Mouse (Mus musculus): Measurements from ENCODE around the gene Cfap161. TPM values are rescaled to one million over a fixed set of nuclear protein-coding genes. Genes with fewer than 3 reads are reported as not detected.

The Cfap161 gene
- polyA plus RNA-seq, 1 experiment: 0.08 TPM

DNA sequence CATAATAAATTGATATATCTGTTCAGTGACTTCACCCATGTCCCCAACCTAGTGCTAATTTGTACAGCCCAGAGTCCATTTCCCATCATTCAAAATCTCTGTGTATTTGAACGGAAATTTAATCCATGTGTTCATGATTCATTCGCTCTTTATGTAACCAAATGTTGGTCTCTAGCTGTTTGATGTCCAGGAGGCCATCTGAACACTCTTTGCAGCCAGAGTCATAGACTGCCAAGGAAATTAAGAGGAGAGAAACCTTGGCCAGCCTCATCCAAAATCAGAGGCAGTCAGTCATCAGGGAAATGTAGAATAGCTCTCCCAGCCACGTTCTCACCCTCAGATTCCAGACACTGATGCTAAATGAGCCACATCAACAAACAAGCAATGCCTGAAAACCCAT is 31.0 kb downstream of the Cfap161 start:
- TF ChIP-seq POLR2AphosphoS2 (IDR thresholded peaks at IDR 0.05; ENCODE audit: insufficient read length, low read depth) (no peak), TCF3 (IDR thresholded peaks at IDR 0.05; ENCODE audit: insufficient read length, low read depth) (no peak), SRF (IDR thresholded peaks at IDR 0.05; ENCODE audit: control insufficient read depth, insufficient read length, low read depth) (no peak), CEBPB (IDR thresholded peaks at IDR 0.05; ENCODE audit: insufficient read depth, poor library complexity, severe bottlenecking) (no peak), MYOD1 (IDR thresholded peaks at IDR 0.05; ENCODE audit: control insufficient read depth in 1 of 3, insufficient read length in 2 of 3, low read depth in 2 of 3) (no peak), TCF12 (IDR thresholded peaks at IDR 0.05; ENCODE audit: insufficient read depth, poor library complexity, severe bottlenecking) (no peak), MAX (IDR thresholded peaks at IDR 0.05; ENCODE audit: low read depth) (no peak), POLR2A (IDR thresholded peaks at IDR 0.05; ENCODE audit: insufficient read length, low read depth) (no peak), MYOG (IDR thresholded peaks at IDR 0.05; ENCODE audit: control insufficient read depth in 1 of 3, insufficient read depth in 1 of 3, insufficient read length in 2 of 3, low read depth in 2 of 3) (no peak), USF1 (IDR thresholded peaks at IDR 0.05; ENCODE audit: low read depth) (no peak), REST (IDR thresholded peaks at IDR 0.05; ENCODE audit: insufficient read depth, insufficient read length) (no peak), E2F4 (IDR thresholded peaks at IDR 0.05; ENCODE audit: insufficient read depth) (no peak)

DNA sequence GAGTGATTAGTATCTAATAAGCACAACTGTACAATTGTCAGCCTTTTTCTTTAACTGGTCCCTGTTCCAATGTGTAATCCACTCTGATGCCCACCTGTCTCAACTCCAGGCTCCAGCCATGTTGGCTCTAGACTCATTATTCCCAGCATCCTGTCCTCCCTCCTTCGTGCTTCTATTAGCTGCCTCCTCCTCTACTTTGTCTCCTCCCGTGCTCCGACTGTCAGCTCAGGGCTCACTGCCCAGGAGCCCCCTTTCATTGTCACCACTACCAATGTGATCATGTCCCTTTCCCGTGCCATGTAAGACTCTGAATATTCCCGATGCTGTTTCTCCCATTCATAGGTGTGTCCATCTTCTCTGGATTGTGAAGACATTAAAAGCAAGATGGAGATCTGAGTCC is 32.3 kb downstream of the Cfap161 start:
- H3K79me2 ChIP-seq (ENCODE audit: control insufficient read depth, insufficient read depth): no peaks in the 10 kb centered on the region
- H3K4me2 ChIP-seq (ENCODE audit: low read depth): no peak overlapping the region
- no peak overlapping the region for H3ac ChIP-seq (ENCODE audit: control insufficient read depth, insufficient read length)
- no peaks in the 10 kb centered on the region for H3K36me3 ChIP-seq (ENCODE audit: control insufficient read depth, insufficient read depth)
- H3K27me3 ChIP-seq (ENCODE audit: control insufficient read depth, insufficient read depth, insufficient read length): no peaks in the 10 kb centered on the region
- TF ChIP-seq CEBPB (IDR thresholded peaks at IDR 0.05; ENCODE audit: insufficient read depth, poor library complexity, severe bottlenecking): no peak
- H3K4me3 ChIP-seq: no peak overlapping the region

More for the DNA sequence above, 31.0 kb downstream of the Cfap161 start:
- H3ac ChIP-seq (ENCODE audit: control insufficient read depth, insufficient read length): no peak overlapping the region
- H3K4me3 ChIP-seq: no peak overlapping the region
- no peak overlapping the region for H3K4me2 ChIP-seq (ENCODE audit: low read depth)
- no peaks in the 10 kb centered on the region for H3K79me2 ChIP-seq (ENCODE audit: control insufficient read depth, insufficient read depth)
- no peaks in the 10 kb centered on the region for H3K36me3 ChIP-seq (ENCODE audit: control insufficient read depth, insufficient read depth)
- H3K27me3 ChIP-seq (ENCODE audit: control insufficient read depth, insufficient read depth, insufficient read length): no peaks in the 10 kb centered on the region

DNA sequence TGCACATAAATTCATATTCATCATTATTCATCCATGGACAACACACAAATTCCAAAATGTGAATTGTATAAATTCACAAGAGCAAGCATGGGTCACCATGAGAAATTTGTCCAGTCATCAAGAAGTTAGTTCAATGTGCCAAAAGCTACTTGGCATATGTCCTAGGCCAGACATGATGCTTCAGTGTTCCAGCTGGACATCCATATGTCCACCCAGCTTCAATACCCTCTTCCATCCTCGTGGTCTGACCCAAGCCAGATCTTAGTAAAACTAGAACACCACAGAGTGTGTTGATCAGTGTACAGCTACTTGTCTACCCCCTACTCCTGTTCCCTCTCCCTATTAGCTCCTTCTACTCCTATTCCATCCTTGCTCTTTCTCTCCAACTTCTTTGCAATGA is 43.6 kb downstream of the Cfap161 start:
- Histone ChIP-seq H3K4me2 (ENCODE audit: low read depth) (no peak overlapping the region), H3K27me3 (ENCODE audit: control insufficient read depth, insufficient read depth, insufficient read length) (no peaks in the 10 kb centered on the region), H3K36me3 (ENCODE audit: control insufficient read depth, insufficient read depth) (no peaks in the 10 kb centered on the region), H3K79me2 (ENCODE audit: control insufficient read depth, insufficient read depth) (no peaks in the 10 kb centered on the region), H3ac (ENCODE audit: control insufficient read depth, insufficient read length) (no peak overlapping the region), H3K4me3 (no peak overlapping the region)
- no peak for TF ChIP-seq TCF3 (IDR thresholded peaks at IDR 0.05; ENCODE audit: insufficient read length, low read depth)

DNA sequence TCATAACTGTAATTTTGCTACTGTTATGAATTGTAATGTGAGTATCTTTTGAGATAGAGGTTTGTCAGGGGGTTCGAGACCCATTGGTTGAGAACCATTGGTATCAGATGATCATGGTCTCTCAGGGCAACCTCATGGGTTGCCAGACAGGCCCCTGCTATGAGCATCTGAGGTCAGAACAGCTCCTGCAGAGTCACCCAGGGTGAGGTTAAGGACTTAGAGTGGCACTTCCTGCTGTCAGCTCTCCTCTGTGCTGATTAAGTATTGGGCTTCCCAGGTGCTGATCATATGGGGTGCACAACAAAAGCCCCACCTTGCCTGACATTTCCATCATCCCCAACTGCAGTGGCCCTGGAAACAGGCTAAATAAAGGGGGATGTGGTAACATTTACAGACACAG is 46.3 kb downstream of the Cfap161 start:
- Histone ChIP-seq H3K79me2 (ENCODE audit: control insufficient read depth, insufficient read depth) (no peaks in the 10 kb centered on the region), H3K27me3 (ENCODE audit: control insufficient read depth, insufficient read depth, insufficient read length) (no peaks in the 10 kb centered on the region), H3K4me3 (no peak overlapping the region), H3ac (ENCODE audit: control insufficient read depth, insufficient read length) (no peak overlapping the region), H3K36me3 (ENCODE audit: control insufficient read depth, insufficient read depth) (no peaks in the 10 kb centered on the region), H3K4me2 (ENCODE audit: low read depth) (no peak overlapping the region)
- no peak for TF ChIP-seq E2F4 (IDR thresholded peaks at IDR 0.05; ENCODE audit: insufficient read depth)

DNA sequence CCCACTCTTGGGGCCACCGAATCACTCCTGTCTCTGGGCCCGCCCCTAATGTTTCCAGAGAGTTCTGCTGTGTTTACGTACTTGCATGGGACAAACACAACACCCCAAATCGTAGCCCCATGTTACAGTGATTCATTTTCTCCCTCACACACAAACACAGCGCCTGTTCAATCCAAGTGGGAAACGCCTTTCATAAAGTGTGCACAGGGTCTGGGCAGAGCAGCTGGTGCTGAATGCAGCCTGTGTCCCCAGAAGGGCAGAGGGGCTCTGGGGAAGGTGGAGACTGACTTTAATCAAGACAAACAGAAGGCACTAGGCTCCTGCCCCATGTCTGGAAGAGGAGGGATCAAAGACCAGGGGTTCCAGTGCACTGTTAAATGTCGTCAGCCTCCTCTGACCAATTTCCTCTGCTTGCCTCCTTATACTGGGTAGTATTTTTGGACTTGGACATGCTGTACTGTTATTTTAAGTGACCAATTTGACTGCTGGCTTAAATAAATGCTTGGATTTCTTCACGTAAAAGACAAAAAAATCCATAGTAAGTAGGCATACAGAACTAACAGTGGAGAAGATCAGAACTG is 48.5 kb downstream of the Cfap161 start:
- H3K79me2 ChIP-seq (ENCODE audit: control insufficient read depth, insufficient read depth): no peaks in the 10 kb centered on the region
- no peak overlapping the region for H3K4me3 ChIP-seq
- H3K27me3 ChIP-seq (ENCODE audit: control insufficient read depth, insufficient read depth, insufficient read length): no peaks in the 10 kb centered on the region
- no peak overlapping the region for H3ac ChIP-seq (ENCODE audit: control insufficient read depth, insufficient read length)
- no peak overlapping the region for H3K4me2 ChIP-seq (ENCODE audit: low read depth)
- TF ChIP-seq REST (IDR thresholded peaks at IDR 0.05; ENCODE audit: insufficient read depth, insufficient read length): no peak
- H3K36me3 ChIP-seq (ENCODE audit: control insufficient read depth, insufficient read depth): no peaks in the 10 kb centered on the region

DNA sequence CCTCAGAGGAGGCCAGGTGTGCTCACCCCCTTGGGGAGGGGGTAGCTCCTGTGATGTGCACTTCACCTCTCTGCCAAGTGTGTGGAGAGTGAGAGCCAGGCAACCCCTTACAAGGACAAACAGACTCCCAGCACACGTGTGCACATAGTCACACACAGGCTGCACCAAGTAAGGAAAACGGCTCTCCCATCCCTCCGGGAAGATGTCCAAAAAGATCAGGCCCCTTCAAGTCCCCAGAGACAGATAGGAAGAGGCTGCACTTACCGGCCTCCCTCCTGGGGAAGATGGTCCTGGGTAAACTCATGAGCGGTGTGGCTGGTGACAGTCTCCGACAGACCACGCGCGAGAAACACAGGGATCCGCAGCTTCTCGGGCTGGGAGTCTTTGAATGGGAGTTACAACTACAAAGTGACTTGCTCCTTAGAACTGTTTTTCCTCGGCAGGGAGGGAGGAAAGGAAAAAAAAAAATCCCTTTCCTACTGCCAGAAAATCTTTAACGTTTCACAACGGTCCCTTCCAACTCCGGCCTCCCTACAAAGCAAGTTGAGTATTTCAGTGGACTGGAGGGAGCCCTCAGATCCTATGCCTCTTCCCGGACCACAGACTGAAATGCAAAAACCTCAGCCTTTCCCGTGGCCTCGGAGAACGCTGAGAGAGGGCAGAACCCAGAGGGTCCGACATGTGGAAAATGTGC is 49.1 kb downstream of the Cfap161 start, which contains the start of gene Il16:
TSS of gene Il16 (minus strand) at position 314 of the 694 bp plus-strand sequence.
- Histone ChIP-seq H3ac (ENCODE audit: control insufficient read depth, insufficient read length) (no peak within 1 kb of the TSS), H3K4me3 (no peak within 1 kb of the TSS), H3K36me3 (ENCODE audit: control insufficient read depth, insufficient read depth) (no peaks in the 10 kb centered on the region), H3K79me2 (ENCODE audit: control insufficient read depth, insufficient read depth) (no peaks in the 10 kb centered on the region), H3K27me3 (ENCODE audit: control insufficient read depth, insufficient read depth, insufficient read length) (no peaks in the 10 kb centered on the region), H3K4me2 (ENCODE audit: low read depth) (no peak within 1 kb of the TSS)
- TF ChIP-seq REST (IDR thresholded peaks at IDR 0.05; ENCODE audit: insufficient read depth, insufficient read length): no peak
- no peak for TF ChIP-seq POLR2AphosphoS2 (IDR thresholded peaks at IDR 0.05; ENCODE audit: insufficient read length, low read depth)
- TF ChIP-seq USF1 (IDR thresholded peaks at IDR 0.05; ENCODE audit: low read depth): no peak
- TF ChIP-seq TCF12 (IDR thresholded peaks at IDR 0.05; ENCODE audit: insufficient read depth, poor library complexity, severe bottlenecking): no peak
- TF ChIP-seq SRF (IDR thresholded peaks at IDR 0.05; ENCODE audit: control insufficient read depth, insufficient read length, low read depth): no peak
- no peak for TF ChIP-seq MYOG (IDR thresholded peaks at IDR 0.05; ENCODE audit: control insufficient read depth in 1 of 3, insufficient read depth in 1 of 3, insufficient read length in 2 of 3, low read depth in 2 of 3)
- TF ChIP-seq CEBPB (IDR thresholded peaks at IDR 0.05; ENCODE audit: insufficient read depth, poor library complexity, severe bottlenecking): no peak
- no peak for TF ChIP-seq MYOD1 (IDR thresholded peaks at IDR 0.05; ENCODE audit: control insufficient read depth in 1 of 3, insufficient read length in 2 of 3, low read depth in 2 of 3)

Data from myocyte (in vitro differentiated cells).